Mouse (Mus musculus): ENCODE measurements around the gene Nudt16l1. TPM values are rescaled to one million over a fixed set of nuclear protein-coding genes. Genes with fewer than 3 reads are reported as not detected.
A peak's percentile ranks its signal among the peaks of the same experiment; 100 is the strongest.

The Nudt16l1 gene
- 49.0 and 50.2 TPM in 2 replicates for polyA plus RNA-seq (2015; fragmentation: Nextera tagmentation; extraction: Ambion mirVana)

DNA sequence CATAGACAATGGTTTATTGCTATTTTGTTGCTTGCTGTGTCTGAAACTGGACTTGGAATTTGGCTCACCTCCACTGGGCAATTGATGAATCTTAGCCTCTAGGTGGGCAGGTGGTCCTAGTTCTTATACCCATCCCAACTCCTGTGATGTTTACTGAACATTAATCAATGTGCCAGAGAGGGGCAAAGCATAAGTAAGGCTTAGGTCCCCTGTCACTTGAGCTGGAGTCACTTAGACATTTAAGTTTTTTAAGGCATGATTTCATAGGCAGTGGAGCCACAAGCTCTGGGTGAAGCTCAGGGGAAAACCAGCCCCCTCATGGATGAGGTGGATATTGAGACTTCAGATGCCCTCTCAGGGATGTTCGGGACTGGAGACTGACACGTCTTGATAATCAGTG lies at the start of gene Nudt16l1:
Gene Nudt16l1, plus strand, starts transcription at position 301 of the 400 bp plus-strand sequence.
- peak within 1 kb of the TSS; percentile 74 for H3K9ac ChIP-seq
- H3K27ac ChIP-seq (replicated peaks): peak within 1 kb of the TSS; percentile 76
- peak within 1 kb of the TSS; percentile 97 for H3K4me2 ChIP-seq
- peak within 1 kb of the TSS; percentile 83 for H3K4me3 ChIP-seq (replicated peaks)
- H3K4me1 ChIP-seq (replicated peaks): peaks cover 24% of the 10 kb centered on the region
- 2% methylated on average over 2 of the region's 2 CpGs for WGBS (ENCODE audit: insufficient replicate concordance)
- no peaks in the 10 kb centered on the region for H3K9me3 ChIP-seq (replicated peaks)
- H3K27me3 ChIP-seq: no peaks in the 10 kb centered on the region
- H3K36me3 ChIP-seq (replicated peaks): peaks cover 67% of the 10 kb centered on the region
- no peak; the same call in 1 of the 2 replicates for ATAC-seq (ENCODE audit: insufficient read depth)

DNA sequence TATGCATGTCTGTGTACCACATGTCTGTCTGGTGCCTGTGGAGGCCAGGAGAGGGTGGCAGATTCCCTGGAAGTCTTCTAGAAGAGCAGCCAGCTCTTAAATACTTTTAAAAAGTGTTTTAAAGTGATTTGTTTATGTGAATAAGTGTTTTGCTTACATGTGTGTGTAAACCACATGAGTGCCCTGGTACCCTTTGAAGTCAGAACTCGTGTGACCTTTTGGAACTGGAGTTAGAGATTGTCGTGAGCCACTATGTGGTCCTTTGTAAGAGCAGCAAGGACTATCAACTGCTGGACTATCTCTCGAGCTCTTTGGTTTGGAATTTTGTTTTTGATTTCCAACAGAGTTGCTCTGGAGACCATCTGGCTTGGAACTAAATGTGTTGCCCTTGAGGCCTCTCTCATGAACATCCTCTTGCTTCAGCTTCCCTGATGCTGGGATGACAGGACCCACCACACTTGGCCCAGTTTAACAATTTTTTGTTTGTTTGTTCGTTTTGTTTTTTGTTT lies 48.3 kb upstream of the Nudt16l1 start:
- no peak for ATAC-seq (ENCODE audit: insufficient read depth)

DNA sequence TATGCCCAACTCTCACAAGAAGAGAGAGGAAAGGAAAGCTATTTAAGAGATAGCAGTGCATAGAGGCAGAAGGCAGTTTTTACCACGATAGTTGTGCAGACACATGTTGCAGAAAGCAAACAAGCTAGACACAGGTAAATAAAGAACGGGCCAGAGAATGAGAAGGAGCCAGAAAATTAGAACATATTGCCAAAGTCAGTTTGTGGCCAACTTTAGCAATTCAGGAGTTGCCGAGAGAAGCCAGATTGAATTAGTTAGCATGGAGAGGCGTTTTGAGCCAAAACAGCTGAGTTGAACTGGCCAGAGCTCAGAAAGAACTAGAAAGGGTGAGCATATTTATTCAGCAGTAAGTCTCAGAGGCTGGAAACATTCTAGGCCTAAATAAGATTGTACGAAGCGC lies 46.4 kb upstream of the Nudt16l1 start:
- Histone ChIP-seq H3K4me1 (replicated peaks) (peaks cover 77% of the 10 kb centered on the region), H3K9me3 (replicated peaks) (no peaks in the 10 kb centered on the region), H3K36me3 (replicated peaks) (peaks cover 4% of the 10 kb centered on the region), H3K27me3 (no peaks in the 10 kb centered on the region), H3K4me3 (replicated peaks) (no peak overlapping the region), H3K9ac (no peak overlapping the region), H3K27ac (replicated peaks) (no peak overlapping the region), H3K4me2 (no peak overlapping the region)
- WGBS (ENCODE audit: insufficient replicate concordance): 68% methylated on average over 6 of the region's 6 CpGs
- ATAC-seq (ENCODE audit: insufficient read depth): no peak

More for the DNA sequence above, 48.3 kb upstream of the Nudt16l1 start:
- Histone ChIP-seq H3K4me1 (replicated peaks) (peaks cover 76% of the 10 kb centered on the region), H3K27me3 (no peaks in the 10 kb centered on the region), H3K4me2 (no peak overlapping the region), H3K9ac (no peak overlapping the region), H3K4me3 (replicated peaks) (no peak overlapping the region), H3K9me3 (replicated peaks) (no peaks in the 10 kb centered on the region), H3K36me3 (replicated peaks) (peaks cover 4% of the 10 kb centered on the region), H3K27ac (replicated peaks) (no peak overlapping the region)
- WGBS (ENCODE audit: insufficient replicate concordance): 63% methylated on average over 4 of the region's 4 CpGs

GRCm38 (mm10) chr16:4894201-4894908 lies 44.2 kb upstream of the Nudt16l1 start:
- H3K27ac ChIP-seq (replicated peaks): no peak overlapping the region
- no peaks in the 10 kb centered on the region for H3K27me3 ChIP-seq
- no peak for ATAC-seq (ENCODE audit: insufficient read depth)
- peaks cover 75% of the 10 kb centered on the region for H3K4me1 ChIP-seq (replicated peaks)
- H3K4me2 ChIP-seq: no peak overlapping the region
- H3K9ac ChIP-seq: no peak overlapping the region
- no peaks in the 10 kb centered on the region for H3K9me3 ChIP-seq (replicated peaks)
- no peak overlapping the region for H3K4me3 ChIP-seq (replicated peaks)
- 66% methylated on average over 7 of the region's 7 CpGs for WGBS (ENCODE audit: insufficient replicate concordance)
- peaks cover 4% of the 10 kb centered on the region for H3K36me3 ChIP-seq (replicated peaks)

DNA sequence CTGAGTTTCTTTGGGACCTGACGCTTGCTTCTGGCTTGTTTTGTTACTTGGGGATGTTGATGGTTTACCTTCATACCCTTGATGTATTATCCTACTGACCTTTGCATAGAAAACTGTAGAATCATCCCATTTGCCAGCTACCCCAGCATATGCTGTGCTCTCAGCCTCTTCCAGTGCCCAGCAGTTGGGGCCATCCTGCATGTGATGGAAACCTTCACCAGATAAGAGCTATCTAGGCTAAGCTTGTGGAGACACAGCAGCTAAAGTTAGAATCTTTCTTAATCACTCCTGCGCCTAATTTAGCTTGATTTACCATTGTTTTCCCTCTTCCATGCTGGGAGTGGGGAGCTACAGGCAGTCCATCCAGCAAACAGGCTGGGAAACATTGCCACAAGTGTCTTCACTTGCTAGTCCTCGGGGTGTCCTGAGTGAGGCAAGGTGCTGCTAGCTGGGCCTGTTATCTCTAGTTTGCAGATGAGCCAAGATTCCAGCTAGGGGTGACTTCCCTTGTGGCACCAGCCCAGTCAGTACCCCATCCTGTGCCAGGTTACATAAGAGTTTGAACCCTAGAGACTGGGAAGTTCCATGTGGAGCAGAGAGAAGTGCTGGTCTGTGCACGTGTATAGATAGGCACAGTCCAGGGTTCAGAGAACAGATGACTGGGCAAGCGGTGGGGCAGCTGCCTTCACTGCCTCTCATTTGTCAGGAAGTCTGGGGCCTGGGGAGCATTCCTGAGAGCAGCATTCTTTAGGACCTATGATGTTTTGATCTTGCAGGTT lies 42.1 kb upstream of the Nudt16l1 start:
- Histone ChIP-seq H3K27ac (replicated peaks) (peak overlapping the region; percentile 76), H3K36me3 (replicated peaks) (no peaks in the 10 kb centered on the region), H3K9ac (no peak overlapping the region), H3K4me3 (replicated peaks) (no peak overlapping the region), H3K4me1 (replicated peaks) (peaks cover 63% of the 10 kb centered on the region), H3K4me2 (peak overlapping the region; percentile 52), H3K27me3 (no peaks in the 10 kb centered on the region), H3K9me3 (replicated peaks) (no peaks in the 10 kb centered on the region)
- peak; percentile 85 for ATAC-seq (ENCODE audit: insufficient read depth)
- 18% methylated on average over 5 of the region's 5 CpGs for WGBS (ENCODE audit: insufficient replicate concordance)

- 50% methylated on average over 7 of the region's 7 CpGs for WGBS (ENCODE audit: insufficient replicate concordance)
- H3K4me1 ChIP-seq (replicated peaks): peaks cover 58% of the 10 kb centered on the region
- peak; percentile 39; the same call in 1 of the 2 replicates for ATAC-seq (ENCODE audit: insufficient read depth)
- H3K9me3 ChIP-seq (replicated peaks): no peaks in the 10 kb centered on the region
- peak overlapping the region; percentile 52; the same call in 1 of the 2 replicates for H3K4me2 ChIP-seq
- H3K9ac ChIP-seq: no peak overlapping the region
- no peaks in the 10 kb centered on the region for H3K27me3 ChIP-seq
- H3K36me3 ChIP-seq (replicated peaks): no peaks in the 10 kb centered on the region
- H3K4me3 ChIP-seq (replicated peaks): no peak overlapping the region
- H3K27ac ChIP-seq (replicated peaks): peak overlapping the region; percentile 76
These were observed 41.3 kb upstream of the Nudt16l1 start for GRCm38 (mm10) chr16:4897146-4897730.

DNA sequence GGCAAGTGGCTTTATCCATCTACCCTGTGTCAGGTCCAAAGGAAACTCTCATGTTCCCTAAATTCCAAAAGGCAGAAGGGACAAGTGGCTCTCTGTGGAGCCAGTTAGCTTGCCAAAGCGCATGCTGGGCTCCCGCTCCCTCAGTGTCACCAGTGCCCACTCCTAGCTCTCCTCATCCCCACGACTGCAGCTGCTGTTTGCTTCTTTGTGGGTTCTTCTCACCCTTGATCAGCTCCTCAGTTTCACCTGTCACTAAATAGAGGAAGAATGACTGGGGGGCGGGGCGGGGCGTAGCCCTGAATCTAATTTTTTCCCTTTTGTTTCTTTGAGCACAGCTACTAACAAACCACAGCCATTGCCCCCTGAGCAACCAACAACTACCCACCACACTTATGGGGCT lies 39.7 kb upstream of the Nudt16l1 start:
- no peak overlapping the region for H3K27ac ChIP-seq (replicated peaks)
- H3K4me1 ChIP-seq (replicated peaks): peaks cover 61% of the 10 kb centered on the region
- no peak overlapping the region for H3K4me2 ChIP-seq

DNA sequence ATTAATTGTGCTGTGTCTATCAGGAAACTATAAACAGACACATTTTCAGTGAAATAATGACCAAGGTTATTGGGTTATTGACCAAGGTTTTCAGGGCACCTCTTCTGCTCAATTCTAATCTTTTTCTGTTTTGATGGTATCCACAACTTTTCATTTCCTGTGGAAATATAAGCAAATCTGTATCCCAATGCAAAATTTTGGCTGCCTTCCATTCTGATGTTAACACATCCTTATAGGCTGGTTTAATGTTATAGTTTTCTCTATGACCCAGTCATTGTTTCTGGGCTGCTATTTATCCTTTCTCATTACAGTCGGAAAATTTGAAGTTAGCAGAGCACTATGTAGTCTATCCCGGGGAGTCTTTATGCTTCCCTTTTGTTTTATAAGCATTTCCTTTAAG lies 38.9 kb upstream of the Nudt16l1 start:
- no peaks in the 10 kb centered on the region for H3K27me3 ChIP-seq
- H3K4me1 ChIP-seq (replicated peaks): peaks cover 58% of the 10 kb centered on the region
- no peaks in the 10 kb centered on the region for H3K9me3 ChIP-seq (replicated peaks)
- no peak overlapping the region for H3K4me2 ChIP-seq
- H3K4me3 ChIP-seq (replicated peaks): no peak overlapping the region
- no peak for ATAC-seq (ENCODE audit: insufficient read depth)
- no peak overlapping the region for H3K9ac ChIP-seq
- 57% methylated on average over 2 of the region's 2 CpGs for WGBS (ENCODE audit: insufficient replicate concordance)
- no peaks in the 10 kb centered on the region for H3K36me3 ChIP-seq (replicated peaks)
- H3K27ac ChIP-seq (replicated peaks): no peak overlapping the region

More for the DNA sequence above, 39.7 kb upstream of the Nudt16l1 start:
- Histone ChIP-seq H3K9me3 (replicated peaks) (no peaks in the 10 kb centered on the region), H3K4me3 (replicated peaks) (no peak overlapping the region), H3K9ac (no peak overlapping the region), H3K27me3 (no peaks in the 10 kb centered on the region), H3K36me3 (replicated peaks) (no peaks in the 10 kb centered on the region)
- ATAC-seq (ENCODE audit: insufficient read depth): no peak
- 66% methylated on average over 6 of the region's 6 CpGs for WGBS (ENCODE audit: insufficient replicate concordance)

- Histone ChIP-seq H3K4me1 (replicated peaks) (peaks cover 55% of the 10 kb centered on the region), H3K27me3 (no peaks in the 10 kb centered on the region), H3K27ac (replicated peaks) (no peak overlapping the region), H3K4me2 (no peak overlapping the region), H3K36me3 (replicated peaks) (no peaks in the 10 kb centered on the region), H3K9me3 (replicated peaks) (no peaks in the 10 kb centered on the region), H3K9ac (no peak overlapping the region), H3K4me3 (replicated peaks) (no peak overlapping the region)
- no peak for ATAC-seq (ENCODE audit: insufficient read depth)
- 64% methylated on average over 7 of the region's 7 CpGs for WGBS (ENCODE audit: insufficient replicate concordance)
These were observed 37.4 kb upstream of the Nudt16l1 start for GRCm38 (mm10) chr16:4901167-4901566.

- Histone ChIP-seq H3K4me1 (replicated peaks) (peaks cover 51% of the 10 kb centered on the region), H3K4me3 (replicated peaks) (no peak overlapping the region), H3K4me2 (no peak overlapping the region), H3K27me3 (no peaks in the 10 kb centered on the region), H3K36me3 (replicated peaks) (no peaks in the 10 kb centered on the region), H3K9me3 (replicated peaks) (no peaks in the 10 kb centered on the region), H3K27ac (replicated peaks) (no peak overlapping the region), H3K9ac (no peak overlapping the region)
- 63% methylated on average over 2 of the region's 2 CpGs for WGBS (ENCODE audit: insufficient replicate concordance)
- ATAC-seq (ENCODE audit: insufficient read depth): no peak
These were observed 36.2 kb upstream of the Nudt16l1 start for GRCm38 (mm10) chr16:4902390-4902789.

Data from liver, embryonic 15.5 days (tissue).